Mouse (Mus musculus) olfactory bulb, adult 2 months (tissue): ENCODE results near the gene Gspt1. TPM values are rescaled to one million over a fixed set of nuclear protein-coding genes. Genes with fewer than 3 reads are reported as not detected.
A peak's percentile ranks its signal among the peaks of the same experiment; 100 is the strongest.

Source experiments
- H3K27ac ChIP-seq: fragments of 200-500 bp; 2 replicates; pipeline ENCODE4 v1.5.1; 2012; ENCODE audit warnings: low read depth, low read length; ENCODE audit not compliant: insufficient read depth
- H3K4me1 ChIP-seq: fragments of 200-500 bp; 2 replicates; pipeline ENCODE4 v1.6.1; 2012; ENCODE audit warnings: low read length; ENCODE audit not compliant: control insufficient read depth, insufficient read depth
- H3K4me3 ChIP-seq: fragments of 200-500 bp; 2 replicates; pipeline ENCODE4 v1.5.1; 2012; ENCODE audit warnings: mild to moderate bottlenecking, low read depth, low read length, moderate library complexity; ENCODE audit not compliant: insufficient read depth
- CTCF ChIP-seq: fragments of 200-500 bp; IDR thresholded peaks from 2 replicates; pipeline ENCODE4 v1.5.1; 2012; ENCODE audit warnings: low read depth, mild to moderate bottlenecking, low read length, moderate library complexity; ENCODE audit not compliant: insufficient read depth
- POLR2A ChIP-seq: fragments of 200-500 bp; IDR thresholded peaks from 2 replicates; pipeline ENCODE4 v1.6.1; 2012; ENCODE audit warnings: mild to moderate bottlenecking, low read depth, low read length, moderate library complexity; ENCODE audit not compliant: insufficient read depth
- WGBS: fragments of 180-500 bp; shearing (Covaris S2); methylation state at CpG from one replicate; pipeline ENCODE4 v1.1.7; 2018; 5-methylcytosine and 5-hydroxymethylcytosine counted together
- polyA plus RNA-seq: library from polyadenylated mRNA; stranded (reverse); fragments of >200 nt; gene quantifications from 2 replicates; pipeline ENCODE4 v1.2.4, GENCODE M21; 2012; ENCODE audit warnings: low replicate concordance; ENCODE audit not compliant: missing spikeins, insufficient read depth, insufficient read length

The Gspt1 gene
- polyA plus RNA-seq, 1 experiment: not detected

DNA sequence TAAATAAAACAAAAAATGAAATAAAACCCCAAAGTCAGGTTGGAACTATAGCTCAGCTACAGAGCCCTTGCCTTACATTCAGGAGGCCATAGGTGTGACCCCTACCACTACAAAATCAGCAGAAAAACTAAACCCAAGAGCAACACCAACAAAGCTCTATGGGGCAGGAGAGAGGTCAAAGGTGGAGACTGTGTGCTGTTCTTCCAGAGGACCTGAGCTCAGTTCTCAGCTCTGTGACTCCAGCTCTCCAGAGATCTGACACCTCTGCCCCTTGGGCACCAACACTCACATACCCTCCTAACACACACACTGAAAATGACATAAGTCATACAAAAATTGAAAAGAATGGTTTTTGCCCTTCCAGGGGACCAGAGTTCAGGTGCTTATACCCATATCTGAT, 16.9 kb upstream of the Gspt1 start:
- H3K4me1 ChIP-seq: no peaks in the 10 kb centered on the region
- no peak overlapping the region for H3K27ac ChIP-seq
- H3K4me3 ChIP-seq: no peak overlapping the region
- TF ChIP-seq POLR2A (no peak), CTCF (no peak)

DNA sequence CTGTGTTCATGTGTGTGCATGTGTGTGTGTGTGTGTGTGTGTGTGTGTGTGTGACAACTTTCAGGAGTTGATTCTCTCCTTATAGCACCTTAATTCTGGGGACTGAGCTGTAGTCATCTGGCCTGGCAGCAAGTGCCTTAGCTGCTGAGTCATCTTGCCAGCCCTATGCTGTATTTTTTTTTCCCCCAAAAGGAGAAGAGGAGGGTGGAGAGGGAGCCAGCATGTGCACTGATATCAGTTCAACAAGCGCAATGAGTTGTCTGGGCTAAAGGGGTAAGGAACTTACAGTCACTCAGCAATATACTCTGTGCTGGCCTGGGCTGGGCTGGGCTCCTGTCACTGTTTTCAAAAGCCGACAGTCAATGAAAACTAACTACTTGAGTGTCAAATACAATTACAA, 16.5 kb upstream of the Gspt1 start:
- no peak for TF ChIP-seq POLR2A
- TF ChIP-seq CTCF: no peak
- H3K4me3 ChIP-seq: no peak overlapping the region
- H3K27ac ChIP-seq: no peak overlapping the region
- H3K4me1 ChIP-seq: no peaks in the 10 kb centered on the region
- WGBS: 60% methylated on average over 2 of the region's 2 CpGs

DNA sequence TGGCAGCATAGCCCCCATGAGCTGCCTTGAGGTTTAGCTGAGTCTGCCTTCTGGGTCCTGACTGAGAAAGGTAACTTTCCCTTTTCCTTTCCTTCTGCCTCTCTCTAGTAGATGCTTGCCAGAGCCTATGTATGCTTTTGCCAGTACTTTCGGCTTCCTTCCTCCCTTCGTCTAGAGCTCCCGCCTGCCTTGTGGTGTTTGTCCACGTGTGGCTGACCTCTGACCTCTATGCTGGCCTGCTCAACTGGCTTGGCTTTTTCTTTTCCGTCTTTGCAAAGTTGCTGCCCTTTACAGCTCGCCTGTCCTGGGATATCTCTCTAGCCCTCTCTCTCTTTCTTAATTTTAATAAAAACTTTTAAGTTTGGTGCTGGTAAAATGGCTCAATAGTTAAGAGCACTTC, 15.7 kb upstream of the Gspt1 start:
- no peak overlapping the region for H3K27ac ChIP-seq
- TF ChIP-seq CTCF: no peak
- TF ChIP-seq POLR2A: no peak
- WGBS: 50% methylated on average over 6 of the region's 6 CpGs
- no peaks in the 10 kb centered on the region for H3K4me1 ChIP-seq
- no peak overlapping the region for H3K4me3 ChIP-seq

DNA sequence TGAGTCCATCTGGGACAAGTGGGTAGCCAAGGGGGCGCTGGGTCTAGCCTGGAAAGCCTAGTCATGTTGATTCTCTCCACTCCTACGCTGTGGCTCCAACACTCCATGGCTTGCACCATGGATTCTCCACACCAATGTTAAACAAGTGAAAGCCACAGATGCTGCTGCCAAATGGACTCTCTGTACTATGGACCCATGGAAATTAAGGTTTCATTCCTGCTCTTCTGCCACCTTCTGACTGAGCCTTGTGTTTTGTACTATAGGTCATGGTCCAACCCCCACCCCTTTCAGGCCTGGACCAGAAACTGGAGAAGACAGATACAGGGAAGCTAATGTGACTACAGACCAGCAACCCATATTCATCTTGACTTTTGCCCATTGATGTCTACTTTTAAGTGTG, 12.4 kb upstream of the Gspt1 start:
- no peak overlapping the region for H3K27ac ChIP-seq
- TF ChIP-seq CTCF (no peak), POLR2A (no peak)
- no peaks in the 10 kb centered on the region for H3K4me1 ChIP-seq
- WGBS: 87% methylated on average over 2 of the region's 2 CpGs
- H3K4me3 ChIP-seq: no peak overlapping the region

DNA sequence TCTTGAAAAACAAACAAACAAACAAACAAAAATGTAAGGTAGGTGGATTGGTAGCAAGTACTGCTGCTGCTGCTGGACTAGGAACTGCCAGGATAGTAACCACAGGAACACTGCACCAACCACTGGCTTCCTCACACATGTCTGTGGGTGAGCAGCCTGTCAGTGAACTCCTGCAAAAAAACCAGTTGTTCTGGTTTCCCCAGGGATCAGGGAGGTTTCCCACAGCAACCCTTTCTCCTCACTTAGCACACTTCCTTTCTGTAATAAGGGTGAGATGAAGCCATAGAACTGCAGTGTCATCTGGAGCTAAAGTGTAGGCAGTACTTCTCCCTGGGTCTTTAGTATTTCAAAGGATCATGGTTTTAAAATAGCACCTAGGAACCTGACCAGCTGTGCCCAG, 9.1 kb upstream of the Gspt1 start:
- H3K4me1 ChIP-seq: no peaks in the 10 kb centered on the region
- H3K4me3 ChIP-seq: no peak overlapping the region
- no peak for TF ChIP-seq POLR2A
- TF ChIP-seq CTCF: no peak
- H3K27ac ChIP-seq: no peak overlapping the region

DNA sequence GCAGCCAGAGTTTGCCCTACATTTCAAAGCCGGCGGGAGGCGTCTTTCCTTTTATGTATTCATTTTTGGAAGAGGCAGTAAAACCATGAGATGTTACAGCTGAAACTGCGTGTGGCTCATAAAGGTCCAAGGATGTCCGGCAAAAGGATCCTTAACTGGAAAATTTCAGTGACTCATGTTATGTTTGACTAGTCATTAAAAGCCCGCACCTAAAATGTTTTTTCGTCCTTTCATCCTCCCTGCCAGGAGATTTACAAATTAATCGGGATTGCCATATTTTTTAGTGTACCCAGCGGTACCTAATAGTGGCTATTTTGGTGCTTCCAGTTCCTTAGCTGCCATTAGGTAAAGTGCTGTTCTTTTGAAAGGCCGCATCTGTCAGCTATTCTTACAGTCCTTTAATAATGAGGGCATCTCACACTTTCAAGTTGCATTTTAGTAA, 619 bp upstream of the Gspt1 start:
- peak overlapping the region; percentile 54 for H3K4me3 ChIP-seq
- TF ChIP-seq CTCF (no peak), POLR2A (no peak)
- WGBS: 7% methylated on average over 10 of the region's 10 CpGs
- peak overlapping the region; percentile 74 for H3K27ac ChIP-seq
- H3K4me1 ChIP-seq: no peaks in the 10 kb centered on the region

DNA sequence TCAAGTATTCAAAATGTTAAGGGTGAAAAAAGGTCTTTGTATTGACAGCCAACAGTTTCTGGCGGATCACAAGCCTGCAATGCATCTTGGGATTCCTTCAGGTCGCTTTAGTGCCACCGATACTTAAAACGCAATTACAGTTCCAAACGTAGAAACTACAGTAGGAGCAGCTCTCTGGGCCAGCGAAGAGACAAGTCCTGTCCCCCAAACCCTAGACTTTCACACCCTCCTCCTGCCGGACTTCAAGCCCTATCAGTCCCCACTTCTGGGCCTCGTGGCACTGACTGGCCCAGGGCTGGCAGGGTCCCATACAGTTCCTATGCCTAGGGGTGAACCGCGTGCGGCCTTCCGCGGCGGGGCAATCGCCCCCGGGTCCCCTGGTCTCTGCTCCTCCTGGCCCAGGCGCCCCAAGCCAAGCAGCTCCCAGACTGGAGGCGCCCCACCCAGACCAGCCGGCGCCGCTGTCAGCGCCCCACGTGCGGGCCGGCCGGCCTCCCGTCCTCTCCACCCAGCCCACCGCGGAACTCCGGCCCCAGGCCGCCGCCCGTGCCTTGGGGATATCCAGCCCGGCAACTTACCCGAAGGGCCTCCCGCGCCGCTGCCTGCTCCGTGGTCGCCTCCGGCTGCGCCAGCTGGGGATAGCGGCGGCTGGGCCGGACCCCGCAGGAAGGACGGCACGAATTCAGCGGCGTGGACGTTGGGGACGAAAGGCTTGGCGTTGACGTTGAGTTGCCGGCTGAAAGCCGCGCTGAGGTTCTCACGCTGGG, 877 bp downstream of the Gspt1 start:
- Histone ChIP-seq H3K27ac (peak overlapping the region; percentile 94), H3K4me3 (peak overlapping the region; percentile 95), H3K4me1 (no peaks in the 10 kb centered on the region)
- under 1% methylated on average over 56 of the region's 58 CpGs for WGBS
- TF ChIP-seq POLR2A (no peak), CTCF (no peak)

DNA sequence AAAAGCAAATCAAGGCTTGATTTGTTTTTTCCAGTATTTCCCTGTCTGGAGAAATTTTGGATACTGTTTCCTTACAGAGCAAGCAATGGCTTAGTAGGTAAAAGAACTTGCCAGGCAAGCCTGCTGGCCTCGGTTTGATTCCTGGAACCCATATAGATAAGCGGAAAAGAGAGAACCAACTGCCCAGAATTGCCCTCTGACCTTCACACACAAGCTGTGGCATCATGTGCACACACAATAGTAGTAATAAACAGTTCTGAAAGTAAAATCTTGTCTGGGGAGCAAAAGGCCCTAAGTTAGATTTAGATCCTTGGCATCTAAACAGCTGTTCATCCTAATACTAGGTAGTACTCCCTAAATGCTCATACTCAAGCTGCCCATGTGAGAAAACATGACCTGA, 6.3 kb downstream of the Gspt1 start:
- H3K4me3 ChIP-seq: no peak overlapping the region
- no peaks in the 10 kb centered on the region; the same call in 1 of the 2 replicates for H3K4me1 ChIP-seq
- TF ChIP-seq CTCF (no peak), POLR2A (no peak)
- 76% methylated on average over 2 of the region's 2 CpGs for WGBS
- no peak overlapping the region for H3K27ac ChIP-seq

DNA sequence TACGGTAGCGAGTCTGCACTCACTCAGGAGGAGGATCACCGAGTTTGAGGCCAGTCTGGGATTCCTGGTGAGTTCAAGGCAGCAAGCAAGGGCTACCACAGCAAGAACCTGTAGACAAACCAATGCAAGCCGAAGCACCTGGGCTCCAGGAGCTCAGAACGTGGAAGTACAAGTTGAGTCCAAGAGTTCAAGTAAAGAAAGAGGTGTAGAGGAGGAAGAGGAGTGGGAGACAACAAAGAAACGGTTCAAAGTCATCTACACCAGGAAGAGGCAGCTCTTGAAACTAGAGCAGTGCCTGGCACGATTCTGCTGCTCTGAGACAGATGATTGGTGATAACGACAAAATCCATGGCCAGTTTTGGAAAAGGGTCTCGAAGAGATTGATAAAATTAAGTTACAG, 8.4 kb downstream of the Gspt1 start:
- Histone ChIP-seq H3K4me1 (no peaks in the 10 kb centered on the region; the same call in 1 of the 2 replicates), H3K4me3 (no peak overlapping the region), H3K27ac (no peak overlapping the region)
- TF ChIP-seq POLR2A (no peak), CTCF (no peak)
- WGBS: 82% methylated on average over 9 of the region's 9 CpGs

DNA sequence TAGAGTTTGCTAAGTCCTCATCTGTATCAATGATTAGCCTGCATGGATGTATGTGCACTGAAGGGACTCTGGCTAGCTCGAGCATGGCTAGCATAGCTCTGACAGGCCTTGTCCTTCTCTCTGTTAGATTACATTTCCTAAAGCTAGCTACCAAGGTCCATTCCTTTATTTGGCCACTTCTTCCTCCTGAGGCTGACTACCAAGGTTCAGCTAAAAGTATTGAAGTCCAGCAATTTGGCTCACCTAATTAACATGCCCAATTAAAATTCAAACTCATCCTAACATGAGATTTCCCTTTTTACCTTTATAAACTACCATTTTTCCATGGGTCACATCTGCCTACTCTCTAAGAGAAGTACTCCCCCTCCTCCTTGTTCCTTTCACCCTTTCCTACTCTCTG, 11.7 kb downstream of the Gspt1 start:
- no peak overlapping the region for H3K4me3 ChIP-seq
- WGBS: 74% methylated on average over 1 of the region's 1 CpGs
- no peak for TF ChIP-seq POLR2A

More for the DNA sequence above, 11.7 kb downstream of the Gspt1 start:
- no peaks in the 10 kb centered on the region; the same call in 1 of the 2 replicates for H3K4me1 ChIP-seq
- H3K27ac ChIP-seq: no peak overlapping the region
